Mouse (Mus musculus): ENCODE results near the gene Crim1.

- no peak for TF ChIP-seq GATA1 (IDR thresholded peaks at IDR 0.05; ENCODE audit: borderline replicate concordance, low read length)
- TF ChIP-seq FLI1 (IDR thresholded peaks at IDR 0.05; ENCODE audit: low read length), result no peak
These were observed 2.2 kb downstream of the Crim1 start for GRCm38 (mm10) chr17:78202221-78202620.
